Mouse (Mus musculus) heart, postnatal 0 days (tissue): ENCODE measurements around the gene Cnpy2. TPM values are rescaled to one million over a fixed set of nuclear protein-coding genes. Genes with fewer than 3 reads are reported as not detected.
"Not testable (repeated sequence)": the region's sequence is repeated elsewhere in the genome, so short reads cannot be mapped to it uniquely, and the experiment has no call there.

Experiments
- ATAC-seq: fragments of 200-750 bp; cut with Nextera tagmentation; 2 replicates; pipeline ENCODE4 v1.8.0; 2017; ENCODE audit warnings: low read depth, moderate number of reproducible peaks, moderate library complexity; ENCODE audit not compliant: insufficient read depth
- DNase-seq: peaks from one replicate; pipeline ENCODE4 v3.0.0-alpha.2; 2016; ENCODE audit warnings: low spot score
- H3K27ac ChIP-seq: fragments of 300-500 bp; sonication (generic); 2 replicates; pipeline ENCODE4 v1.5.1; 2014; ENCODE audit warnings: low read depth, mild to moderate bottlenecking
- H3K27me3 ChIP-seq: fragments of 300-500 bp; sonication (generic); 2 replicates; pipeline ENCODE4 v1.6.1; 2014; ENCODE audit warnings: low read length, mixed read lengths; ENCODE audit not compliant: control insufficient read depth, insufficient read depth
- H3K36me3 ChIP-seq: fragments of 300-500 bp; sonication (generic); replicated peaks from 2 replicates; pipeline ENCODE4 v1.6.1; 2014; ENCODE audit warnings: low read length, mixed read lengths; ENCODE audit not compliant: control insufficient read depth, insufficient read depth
- H3K4me1 ChIP-seq: fragments of 300-500 bp; sonication (generic); 2 replicates; pipeline ENCODE4 v1.6.1; 2014; ENCODE audit warnings: antibody characterized with exemption; ENCODE audit not compliant: control insufficient read depth, insufficient read depth
- H3K4me2 ChIP-seq: fragments of 300-500 bp; sonication (generic); 2 replicates; pipeline ENCODE4 v1.6.1; 2014; ENCODE audit warnings: low read depth, mild to moderate bottlenecking, low read length, moderate library complexity
- H3K4me3 ChIP-seq: fragments of 300-500 bp; sonication (generic); 2 replicates; pipeline ENCODE4 v1.5.1; 2014; ENCODE audit warnings: low read depth, low read length
- H3K9ac ChIP-seq: fragments of 300-500 bp; sonication (generic); replicated peaks from 2 replicates; pipeline ENCODE4 v1.6.1; 2014; ENCODE audit warnings: low read depth, low read length, mixed read lengths
- H3K9me3 ChIP-seq: fragments of 300-500 bp; sonication (generic); replicated peaks from 2 replicates; pipeline ENCODE4 v1.6.1; 2016; ENCODE audit warnings: low read length; ENCODE audit not compliant: control insufficient read depth
- CTCF ChIP-seq: IDR thresholded peaks from 2 replicates; pipeline ENCODE4 v1.5.1; 2016; ENCODE audit warnings: antibody characterized with exemption, control low read depth, low read depth
- EP300 ChIP-seq: IDR thresholded peaks from 2 replicates; pipeline ENCODE4 v1.6.1; 2016; ENCODE audit warnings: antibody characterized with exemption, low read depth
- WGBS: fragments of 180-500 bp; shearing (Covaris S2); extraction: QIAGEN DNeasy Blood & Tissue Kit; methylation state at CpG from one replicate; pipeline ENCODE4 v1.1.7; 2014; 5-methylcytosine and 5-hydroxymethylcytosine counted together
- polyA plus RNA-seq: library from polyadenylated mRNA; unstranded; fragments of >200 nt; fragmentation: Nextera tagmentation; extraction: Ambion mirVana; gene quantifications from 2 replicates; pipeline ENCODE4 v1.2.1, GENCODE M21; 2015
- total RNA-seq: library from RNA; depleted of rRNA; stranded (reverse); fragments of >200 nt; gene quantifications from 2 replicates; pipeline ENCODE4 v1.2.3, GENCODE M21; 2014; ENCODE audit warnings: low replicate concordance

Cnpy2 gene
- total and polyA plus RNA-seq, 2 experiments from 2014 or later = 24.7 to 170 TPM

DNA sequence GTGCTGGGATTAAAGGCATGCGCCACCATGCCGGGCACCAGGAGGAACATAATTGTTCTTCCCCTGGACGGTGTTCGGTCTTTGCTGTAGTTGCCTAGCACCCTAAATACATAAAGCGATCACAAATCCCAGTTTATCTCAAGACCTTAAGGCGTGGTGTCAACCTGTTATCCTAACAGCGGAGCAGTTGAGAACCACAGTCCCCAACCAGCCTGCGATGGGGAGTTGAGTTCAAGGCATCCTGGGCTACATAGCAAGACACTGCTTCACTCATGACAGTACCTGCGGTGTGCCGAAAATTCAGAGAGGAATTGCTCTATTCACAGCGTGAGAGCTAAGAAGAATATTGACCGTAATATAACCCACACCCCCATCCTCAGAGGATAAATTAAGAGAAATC, 618 bp upstream of the Cnpy2 start:
- ATAC-seq (no peak), DNase-seq (no peak)
- Histone ChIP-seq H3K4me1 (peaks cover 12% of the 10 kb centered on the region), H3K36me3 (peaks cover 55% of the 10 kb centered on the region), H3K27me3 (no peaks in the 10 kb centered on the region), H3K4me3 (peak overlapping the region; percentile 82), H3K9me3 (no peaks in the 10 kb centered on the region), H3K9ac (peak overlapping the region; percentile 89; the same call in 1 of the 2 replicates), H3K4me2 (peak overlapping the region; percentile 83), H3K27ac (peak overlapping the region; percentile 89; the same call in 1 of the 2 replicates)
- WGBS = 49% methylated on average over 12 of the region's 12 CpGs
- TF ChIP-seq EP300 (no peak), CTCF (no peak)

DNA sequence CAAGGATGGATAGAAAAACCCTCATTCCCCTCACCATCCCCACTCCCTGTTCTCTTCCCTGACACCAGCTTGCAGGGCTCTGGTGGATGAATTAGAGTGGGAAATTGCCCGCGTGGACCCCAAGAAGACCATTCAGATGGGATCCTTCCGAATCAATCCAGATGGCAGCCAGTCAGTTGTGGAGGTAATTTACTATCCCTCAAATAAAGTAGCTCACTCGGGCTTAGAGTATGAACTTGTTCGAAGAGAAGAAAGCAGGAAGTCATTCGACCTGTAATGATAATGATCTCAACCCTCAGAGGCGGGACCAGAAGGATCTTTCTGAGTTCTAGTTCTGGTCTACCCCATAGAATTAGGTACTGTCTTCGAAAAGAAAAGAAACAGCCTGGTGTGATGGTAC, 1.3 kb downstream of the Cnpy2 start:
- peak overlapping the region; percentile 82 for H3K4me3 ChIP-seq
- no peaks in the 10 kb centered on the region for H3K27me3 ChIP-seq
- peaks cover 12% of the 10 kb centered on the region for H3K4me1 ChIP-seq
- no peak for DNase-seq
- H3K9me3 ChIP-seq = no peaks in the 10 kb centered on the region
- peaks cover 48% of the 10 kb centered on the region for H3K36me3 ChIP-seq
- peak overlapping the region; percentile 89 for H3K9ac ChIP-seq
- peak overlapping the region; percentile 89; the same call in 1 of the 2 replicates for H3K27ac ChIP-seq
- no peak for ATAC-seq
- WGBS = 76% methylated on average over 8 of the region's 8 CpGs
- TF ChIP-seq EP300 (no peak), CTCF (no peak)
- H3K4me2 ChIP-seq = peak overlapping the region; percentile 83

DNA sequence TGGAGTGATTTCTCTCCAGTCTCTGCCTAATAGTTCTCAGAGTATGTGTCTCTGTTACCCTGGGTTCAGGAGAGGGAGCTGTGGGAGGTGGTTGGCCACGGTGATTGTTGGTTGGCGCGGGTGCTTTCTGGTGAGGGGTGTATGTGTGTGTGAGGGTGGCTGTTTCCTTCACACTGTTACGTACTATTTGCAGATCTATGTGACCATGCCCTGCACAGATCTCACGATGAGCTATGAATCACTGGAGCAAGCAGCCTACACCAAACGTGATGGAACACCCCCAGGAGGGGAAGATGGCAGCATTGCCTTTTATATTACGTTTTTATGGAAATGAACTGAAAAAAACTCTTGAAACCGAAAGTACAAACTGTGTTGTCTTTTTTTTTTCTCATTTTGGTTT, 4.6 kb downstream of the Cnpy2 start:
- no peak for TF ChIP-seq CTCF
- TF ChIP-seq EP300 = no peak
- H3K9me3 ChIP-seq = no peaks in the 10 kb centered on the region
- no peak overlapping the region for H3K4me2 ChIP-seq
- no peaks in the 10 kb centered on the region for H3K27me3 ChIP-seq
- H3K27ac ChIP-seq = no peak overlapping the region
- DNase-seq = no peak
- peaks cover 9% of the 10 kb centered on the region for H3K4me1 ChIP-seq
- peaks cover 26% of the 10 kb centered on the region for H3K36me3 ChIP-seq
- 94% methylated on average over 8 of the region's 8 CpGs for WGBS
- no peak overlapping the region for H3K4me3 ChIP-seq
- no peak for ATAC-seq
- no peak overlapping the region for H3K9ac ChIP-seq

DNA sequence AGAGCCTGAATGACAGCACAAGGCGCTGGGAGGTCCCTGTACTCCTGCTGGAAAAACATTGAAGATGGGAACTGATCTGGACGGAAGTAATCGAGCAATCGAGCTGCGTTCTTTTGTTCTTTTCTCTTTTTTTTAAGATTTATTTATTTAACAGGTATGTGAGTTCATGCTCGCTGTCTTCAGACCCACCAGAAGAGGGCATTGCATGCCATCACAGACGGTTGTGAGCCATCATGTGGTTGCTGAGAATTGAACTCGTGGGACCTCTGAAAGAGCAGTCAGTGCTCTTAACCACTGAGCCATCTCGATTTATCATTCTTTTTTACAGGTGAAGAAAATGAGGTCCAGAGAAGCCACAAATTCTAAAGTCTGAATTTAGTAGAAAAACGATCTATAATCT, 5.4 kb downstream of the Cnpy2 start:
- H3K36me3 ChIP-seq = peaks cover 26% of the 10 kb centered on the region
- TF ChIP-seq EP300 = no peak
- peak; percentile 18; the same call in 1 of the 2 replicates for TF ChIP-seq CTCF
- no peak overlapping the region for H3K9ac ChIP-seq
- ATAC-seq = no peak
- H3K27ac ChIP-seq = no peak overlapping the region
- no peak overlapping the region for H3K4me2 ChIP-seq
- H3K9me3 ChIP-seq = no peaks in the 10 kb centered on the region
- 90% methylated on average over 10 of the region's 10 CpGs for WGBS
- H3K4me3 ChIP-seq = no peak overlapping the region
- peaks cover 9% of the 10 kb centered on the region for H3K4me1 ChIP-seq
- no peak for DNase-seq
- no peaks in the 10 kb centered on the region for H3K27me3 ChIP-seq

DNA sequence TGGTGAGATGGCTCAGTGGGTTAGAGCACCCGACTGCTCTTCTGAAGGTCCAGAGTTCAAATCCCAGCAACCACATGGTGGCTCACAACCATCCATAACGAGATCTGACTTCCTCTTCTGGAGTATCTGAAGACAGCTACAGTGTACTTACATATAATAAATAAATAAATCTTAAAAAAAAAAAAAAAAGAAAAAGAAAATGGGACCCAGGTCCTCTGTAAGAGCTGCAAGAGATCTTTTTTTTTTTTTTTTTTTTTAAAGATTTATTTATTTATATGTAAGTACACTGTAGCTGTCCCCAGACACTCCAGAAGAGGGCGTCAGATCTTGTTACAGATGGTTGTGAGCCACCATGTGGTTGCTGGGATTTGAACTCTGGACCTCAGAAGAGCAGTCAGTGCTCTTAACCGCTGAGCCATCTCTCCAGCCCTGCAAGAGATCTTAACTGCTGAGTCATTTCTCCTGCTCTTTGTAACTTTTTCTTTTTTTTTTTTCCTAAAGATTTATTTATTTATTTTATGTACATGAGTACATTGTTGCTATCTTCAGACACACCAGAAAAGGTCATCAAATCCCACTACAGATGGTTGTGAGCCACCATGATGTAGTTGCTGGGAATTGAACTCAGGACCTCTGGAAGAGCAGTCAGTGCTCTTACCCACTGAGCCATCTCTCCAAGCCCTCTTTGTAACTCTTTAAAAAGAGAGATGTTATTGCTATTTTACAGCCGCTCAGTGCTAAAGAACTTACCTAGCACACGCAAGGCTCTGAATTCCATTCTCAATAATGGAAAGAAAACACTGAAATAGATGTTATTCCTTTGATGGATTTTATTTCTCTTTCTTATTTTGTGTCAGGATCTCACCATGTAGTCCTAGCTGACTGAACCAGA, 10.3 kb downstream of the Cnpy2 start:
- peaks cover 17% of the 10 kb centered on the region for H3K4me1 ChIP-seq
- DNase-seq, H3K4me2 ChIP-seq, H3K27ac ChIP-seq, H3K27me3 ChIP-seq, H3K4me3 ChIP-seq, H3K9ac ChIP-seq, H3K36me3 ChIP-seq, H3K9me3 ChIP-seq, ATAC-seq: not testable (repeated sequence)
- WGBS = 69% methylated on average over 5 of the region's 6 CpGs
